Mouse (Mus musculus): ENCODE measurements around the gene Ak1. TPM values are rescaled to one million over a fixed set of nuclear protein-coding genes. Genes with fewer than 3 reads are reported as not detected.

Ak1 gene
- total and polyA plus RNA-seq, 2 experiments from 2014 or later: 114 to 119 TPM

DNA sequence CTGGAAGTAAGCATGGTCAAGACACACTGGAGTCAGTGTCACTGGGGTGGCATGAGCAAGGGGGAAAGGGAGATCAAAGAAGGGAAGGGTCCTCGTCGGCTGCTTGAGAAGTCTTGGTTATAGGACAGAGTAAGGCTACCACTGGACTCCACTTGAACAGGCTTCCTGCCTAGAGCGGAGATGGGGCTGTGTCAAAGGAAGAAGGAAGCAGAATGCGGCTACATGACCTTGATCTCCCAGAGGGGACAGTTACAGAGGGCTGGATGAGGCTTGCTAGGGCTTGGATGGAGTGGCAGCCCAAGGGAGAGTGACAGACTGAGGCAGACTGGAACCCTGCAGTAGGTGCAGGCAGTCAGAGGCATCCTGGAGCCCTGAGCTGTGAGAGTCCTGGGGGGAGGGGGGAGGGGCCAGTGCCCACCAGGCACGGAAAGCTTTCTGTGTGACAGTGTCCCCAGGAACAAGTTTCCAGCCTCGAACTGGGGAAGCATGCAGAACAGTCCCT, 19.0 kb downstream of the Ak1 start:
- Histone ChIP-seq H3K36me3 (ENCODE audit: insufficient read depth) (no peaks in the 10 kb centered on the region), H3K4me3 (ENCODE audit: low read depth, low read length) (no peak overlapping the region), H3K9ac (no peak overlapping the region), H3K27me3 (ENCODE audit: insufficient read depth, low read length) (no peaks in the 10 kb centered on the region), H3K27ac (ENCODE audit: low read depth, low read length) (no peak overlapping the region), H3K4me1 (ENCODE audit: insufficient read depth) (no peaks in the 10 kb centered on the region), H3K4me2 (ENCODE audit: low read depth) (no peak overlapping the region), H3K9me3 (ENCODE audit: low read length) (no peaks in the 10 kb centered on the region)
- no peak for TF ChIP-seq CTCF (IDR thresholded peaks at IDR 0.05; ENCODE audit: low read depth)
- DNase-seq (no peak), ATAC-seq (no peak)
- 65% methylated on average over 6 of the region's 6 CpGs for WGBS

DNA sequence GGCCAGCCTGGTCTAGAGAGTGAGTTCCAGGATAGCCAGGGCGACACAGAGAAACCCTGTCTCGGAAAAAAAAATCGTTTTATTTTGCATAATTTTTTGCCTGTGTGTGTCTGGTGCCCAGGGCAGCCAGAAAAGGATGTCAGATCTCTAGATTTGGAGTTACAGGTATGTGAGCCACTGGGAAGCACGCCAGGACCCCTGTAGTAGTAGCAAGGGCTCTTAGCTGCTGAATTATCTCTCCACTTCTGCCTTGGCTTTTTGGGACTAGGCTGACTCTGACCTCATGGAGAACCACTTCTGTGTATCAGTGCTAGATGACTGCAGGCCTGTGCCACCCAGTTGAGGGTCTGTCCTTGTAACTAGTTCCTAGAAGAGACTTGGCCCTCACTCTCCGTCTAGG, 20.3 kb downstream of the Ak1 start:
- H3K27ac ChIP-seq (ENCODE audit: low read depth, low read length): no peak overlapping the region

DNA sequence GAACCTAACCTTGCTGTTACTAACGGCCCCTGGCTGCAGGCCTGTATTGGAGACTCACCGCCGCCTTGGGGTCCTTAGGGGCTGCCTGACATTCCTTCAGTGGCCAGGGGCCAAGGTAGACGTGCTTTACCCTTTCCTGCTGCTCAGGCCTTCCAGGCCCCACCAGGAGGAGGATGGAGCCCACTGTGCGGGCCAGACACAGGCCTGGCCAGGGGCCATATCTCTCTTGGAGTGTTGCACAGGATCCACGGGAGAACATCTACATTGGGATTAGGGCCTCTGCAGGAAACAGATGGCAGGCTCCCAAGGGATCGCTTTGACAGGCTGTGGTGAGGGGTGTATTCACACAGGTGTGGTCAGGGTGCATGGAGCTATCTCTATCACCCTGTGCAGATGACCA, 21.3 kb downstream of the Ak1 start:
- H3K9me3 ChIP-seq (ENCODE audit: low read length): no peaks in the 10 kb centered on the region
- WGBS: 75% methylated on average over 7 of the region's 7 CpGs
- DNase-seq (no peak), ATAC-seq (no peak)
- H3K4me3 ChIP-seq (ENCODE audit: low read depth, low read length): no peak overlapping the region
- H3K27me3 ChIP-seq (ENCODE audit: insufficient read depth, low read length): no peaks in the 10 kb centered on the region
- H3K36me3 ChIP-seq (ENCODE audit: insufficient read depth): no peaks in the 10 kb centered on the region
- TF ChIP-seq CTCF (IDR thresholded peaks at IDR 0.05; ENCODE audit: low read depth): no peak
- H3K4me1 ChIP-seq (ENCODE audit: insufficient read depth): no peaks in the 10 kb centered on the region
- H3K27ac ChIP-seq (ENCODE audit: low read depth, low read length): no peak overlapping the region
- no peak overlapping the region for H3K9ac ChIP-seq
- no peak overlapping the region for H3K4me2 ChIP-seq (ENCODE audit: low read depth)

More for the DNA sequence above, 20.3 kb downstream of the Ak1 start:
- Histone ChIP-seq H3K9ac (no peak overlapping the region), H3K4me2 (ENCODE audit: low read depth) (no peak overlapping the region), H3K4me1 (ENCODE audit: insufficient read depth) (no peaks in the 10 kb centered on the region), H3K9me3 (ENCODE audit: low read length) (no peaks in the 10 kb centered on the region), H3K27me3 (ENCODE audit: insufficient read depth, low read length) (no peaks in the 10 kb centered on the region), H3K4me3 (ENCODE audit: low read depth, low read length) (no peak overlapping the region), H3K36me3 (ENCODE audit: insufficient read depth) (no peaks in the 10 kb centered on the region)
- 78% methylated on average over 5 of the region's 5 CpGs for WGBS
- ATAC-seq (no peak), DNase-seq (no peak)
- no peak for TF ChIP-seq CTCF (IDR thresholded peaks at IDR 0.05; ENCODE audit: low read depth)

DNA sequence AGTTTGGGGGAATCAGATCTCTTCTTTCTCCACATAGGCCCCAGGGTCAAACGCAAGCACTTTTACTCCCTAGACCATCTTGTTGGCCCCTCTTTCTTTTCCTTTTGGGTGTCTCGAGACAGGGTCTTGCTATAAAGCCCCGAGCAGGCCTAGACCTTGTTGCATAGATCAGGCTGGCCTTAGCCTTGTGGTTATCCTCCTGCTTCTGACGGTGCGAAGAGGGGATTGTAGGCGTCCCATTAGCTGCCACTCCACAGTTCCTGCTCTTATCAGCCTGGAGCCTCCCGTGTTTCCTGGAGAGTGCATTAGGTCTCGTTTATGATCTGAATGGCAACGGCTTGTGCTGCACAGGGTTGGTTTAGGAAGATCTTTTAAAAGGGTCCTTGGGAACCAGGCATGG, 22.5 kb downstream of the Ak1 start:
- Histone ChIP-seq H3K9ac (no peak overlapping the region), H3K4me1 (ENCODE audit: insufficient read depth) (no peaks in the 10 kb centered on the region), H3K9me3 (ENCODE audit: low read length) (no peaks in the 10 kb centered on the region), H3K4me3 (ENCODE audit: low read depth, low read length) (no peak overlapping the region), H3K27me3 (ENCODE audit: insufficient read depth, low read length) (no peaks in the 10 kb centered on the region), H3K27ac (ENCODE audit: low read depth, low read length) (no peak overlapping the region), H3K36me3 (ENCODE audit: insufficient read depth) (no peaks in the 10 kb centered on the region), H3K4me2 (ENCODE audit: low read depth) (no peak overlapping the region)
- ATAC-seq (no peak), DNase-seq (no peak)
- TF ChIP-seq CTCF (IDR thresholded peaks at IDR 0.05; ENCODE audit: low read depth): no peak
- WGBS: 80% methylated on average over 9 of the region's 9 CpGs

DNA sequence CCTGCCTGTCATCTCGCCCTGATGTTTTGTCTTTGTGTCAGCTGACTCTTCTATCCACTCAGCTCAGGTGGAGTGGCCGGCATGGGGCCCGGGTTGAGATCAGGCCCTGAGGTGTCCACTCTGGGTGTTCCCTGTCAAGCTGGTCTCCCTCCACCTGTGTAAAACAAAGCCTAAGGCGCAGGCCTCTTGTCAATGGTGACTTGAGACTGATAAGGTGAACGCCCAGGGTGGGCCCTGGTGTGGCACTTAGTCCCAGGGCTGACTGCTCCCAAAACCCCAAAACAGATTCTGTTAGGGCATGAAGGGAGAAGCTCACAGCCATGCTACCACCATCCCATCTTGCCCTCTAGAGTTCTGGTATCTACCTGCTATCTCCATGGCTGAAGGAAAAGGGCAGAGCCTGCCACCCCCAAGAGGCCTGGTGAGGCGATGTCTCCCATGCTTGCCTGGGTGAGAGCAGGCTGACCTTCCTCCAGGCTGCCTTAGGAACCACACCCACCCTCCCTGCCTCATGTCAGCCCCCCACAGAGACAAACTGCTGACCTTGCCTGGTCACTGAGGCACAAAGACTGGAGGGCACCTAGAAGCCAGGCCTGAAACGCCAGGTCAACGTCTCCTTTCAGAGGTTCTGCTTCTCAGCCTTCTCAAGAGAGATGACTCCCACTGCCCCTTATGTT, 23.4 kb downstream of the Ak1 start:
- Histone ChIP-seq H3K4me1 (ENCODE audit: insufficient read depth) (no peaks in the 10 kb centered on the region), H3K9ac (no peak overlapping the region), H3K27me3 (ENCODE audit: insufficient read depth, low read length) (no peaks in the 10 kb centered on the region), H3K27ac (ENCODE audit: low read depth, low read length) (no peak overlapping the region), H3K36me3 (ENCODE audit: insufficient read depth) (no peaks in the 10 kb centered on the region), H3K4me3 (ENCODE audit: low read depth, low read length) (no peak overlapping the region), H3K4me2 (ENCODE audit: low read depth) (no peak overlapping the region), H3K9me3 (ENCODE audit: low read length) (no peaks in the 10 kb centered on the region)
- 88% methylated on average over 8 of the region's 8 CpGs for WGBS
- DNase-seq (no peak), ATAC-seq (no peak)
- no peak for TF ChIP-seq CTCF (IDR thresholded peaks at IDR 0.05; ENCODE audit: low read depth)

DNA sequence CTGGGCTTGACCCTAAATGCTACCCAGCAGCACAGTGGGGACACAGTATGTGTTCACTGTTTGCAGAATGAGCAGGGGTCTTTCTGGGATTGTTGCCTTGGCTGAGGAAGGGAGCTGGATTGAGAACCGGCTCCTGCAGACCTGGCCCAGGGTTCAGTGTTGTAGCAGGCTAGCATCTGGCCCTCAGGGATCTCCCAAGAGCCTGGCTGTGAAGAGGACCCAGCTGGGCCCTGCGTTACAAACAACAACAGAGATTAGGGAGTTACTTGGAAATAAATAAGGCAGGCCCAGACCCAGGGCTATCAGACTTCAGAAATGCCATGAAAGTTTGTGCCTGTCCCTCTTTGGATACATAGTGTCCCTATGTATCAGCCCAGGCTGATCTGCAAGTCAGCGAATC, 24.1 kb downstream of the Ak1 start:
- ATAC-seq (no peak), DNase-seq (no peak)
- WGBS: 63% methylated on average over 3 of the region's 3 CpGs
- no peaks in the 10 kb centered on the region for H3K36me3 ChIP-seq (ENCODE audit: insufficient read depth)
- H3K9ac ChIP-seq: no peak overlapping the region
- H3K4me1 ChIP-seq (ENCODE audit: insufficient read depth): no peaks in the 10 kb centered on the region
- no peak overlapping the region for H3K4me3 ChIP-seq (ENCODE audit: low read depth, low read length)
- H3K27me3 ChIP-seq (ENCODE audit: insufficient read depth, low read length): no peaks in the 10 kb centered on the region
- no peaks in the 10 kb centered on the region for H3K9me3 ChIP-seq (ENCODE audit: low read length)
- H3K4me2 ChIP-seq (ENCODE audit: low read depth): no peak overlapping the region
- H3K27ac ChIP-seq (ENCODE audit: low read depth, low read length): no peak overlapping the region
- no peak for TF ChIP-seq CTCF (IDR thresholded peaks at IDR 0.05; ENCODE audit: low read depth)

DNA sequence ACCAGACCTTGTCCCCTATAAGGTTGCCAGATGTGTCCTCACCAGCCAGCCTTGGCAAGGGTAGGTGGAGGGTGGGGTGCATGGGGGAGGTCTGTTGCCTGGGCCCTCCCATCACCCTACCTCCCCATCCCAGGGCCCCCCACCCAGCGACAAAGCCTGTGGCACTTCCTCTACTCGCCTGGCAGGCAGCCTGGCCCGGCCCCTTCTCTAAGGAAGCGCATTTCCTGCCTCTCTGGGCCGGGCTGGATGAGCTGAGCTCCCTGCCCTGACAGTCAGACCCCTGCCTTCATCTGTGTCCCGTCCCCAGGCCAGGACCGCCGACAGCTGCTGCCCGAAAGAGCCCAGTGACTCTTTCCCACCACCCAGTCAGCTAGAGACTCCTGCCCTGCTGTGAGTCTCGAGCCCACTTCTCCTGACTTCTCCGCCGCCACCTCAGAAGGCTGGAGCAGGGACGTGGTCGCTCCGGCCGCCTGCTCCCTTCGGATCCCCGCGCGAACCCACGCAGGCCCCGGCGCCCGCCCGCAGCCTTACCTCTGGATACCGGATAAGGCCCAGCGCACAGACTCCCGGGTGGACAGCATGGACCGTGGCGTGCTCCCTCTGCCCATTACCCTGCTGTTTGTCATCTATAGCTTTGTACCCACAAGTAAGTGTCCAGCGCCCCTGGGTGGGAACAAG, 25.0 kb downstream of the Ak1 start, which contains the start of gene Eng:
Gene Eng (plus strand): TSS at position 217 of the 678 bp plus-strand sequence.
- H3K9me3 ChIP-seq (ENCODE audit: low read length): no peaks in the 10 kb centered on the region
- TF ChIP-seq CTCF (IDR thresholded peaks at IDR 0.05; ENCODE audit: low read depth): no peak
- 69% methylated on average over 31 of the region's 31 CpGs for WGBS
- H3K4me1 ChIP-seq (ENCODE audit: insufficient read depth): no peaks in the 10 kb centered on the region
- no peak for DNase-seq
- H3K36me3 ChIP-seq (ENCODE audit: insufficient read depth): no peaks in the 10 kb centered on the region
- ATAC-seq: no peak
- 0 out of 2 replicates have a peak within 1 kb of the TSS, but pooled peaks have one; percentile 1 for H3K4me3 ChIP-seq (ENCODE audit: low read depth, low read length)
- 0 out of 2 replicates have a peak within 1 kb of the TSS, but pooled peaks have one; percentile 6 for H3K9ac ChIP-seq
- H3K27ac ChIP-seq (ENCODE audit: low read depth, low read length): no peak within 1 kb of the TSS
- H3K4me2 ChIP-seq (ENCODE audit: low read depth): no peak within 1 kb of the TSS
- H3K27me3 ChIP-seq (ENCODE audit: insufficient read depth, low read length): no peaks in the 10 kb centered on the region
